Comparison of ENCODE assay signal across 10 mouse cellular contexts in genomic region chr11:81940988-81941387, GRCm38 (mm10). TPM values are rescaled to one million over a fixed set of nuclear protein-coding genes. Genes with fewer than 3 reads are reported as not detected.
DNase-seq lines count a peak whose midpoint lies in the region; ATAC-seq and TF ChIP-seq lines count a peak whose summit lies in the region.
"Had no signal": no experiment of that assay in that cellular context is flagged by ENCODE, and none has a peak within 500 bp of the region (broad histone marks: within the 10 kb centered on the region; RNA-seq: fewer than 3 reads in every experiment).

No protein-coding gene starts in this region.

- TF ChIP-seq CTCF in embryonic fibroblast, embryonic 13.5 days (IDR thresholded peaks at IDR 0.05; ENCODE audit: borderline replicate concordance, insufficient read depth, low read length): peak; percentile 48; the same call in 1 of the 2 replicates
- peak; percentile 37; the same call in 1 of the 2 replicates for TF ChIP-seq CTCF in small intestine, adult 2 months (IDR thresholded peaks at IDR 0.05; ENCODE audit: extremely low read depth, insufficient read length, insufficient replicate concordance, low read depth, low read length)

- no peaks in the 10 kb centered on the region for H3K36me3 ChIP-seq in forebrain, embryonic 10.5 days (replicated peaks)
- no peaks in the 10 kb centered on the region for H3K36me3 ChIP-seq in forebrain, embryonic 13.5 days (ENCODE audit: poor library complexity, severe bottlenecking)
- no peaks in the 10 kb centered on the region for H3K36me3 ChIP-seq in small intestine, adult 2 months (ENCODE audit: control insufficient read depth, insufficient read depth, low read length)
- H3K36me3 ChIP-seq: stomach, embryonic 15.5 days had no signal

- intact Hi-C loops in left cerebral cortex, postnatal 36 days (cut with DNase I): no loop called here

- H3K9me3 ChIP-seq in forebrain, embryonic 10.5 days: no peaks in the 10 kb centered on the region
- H3K9me3 ChIP-seq in forebrain, embryonic 13.5 days (replicated peaks): no peaks in the 10 kb centered on the region
- H3K9me3 ChIP-seq: stomach, embryonic 15.5 days had no signal

- no peak overlapping the region for H3K4me3 ChIP-seq in forebrain, embryonic 10.5 days
- no peak overlapping the region for H3K4me3 ChIP-seq in forebrain, embryonic 13.5 days
- H3K4me3 ChIP-seq in embryonic fibroblast, embryonic 13.5 days (ENCODE audit: insufficient read depth, low read length): no peak overlapping the region
- H3K4me3 ChIP-seq in small intestine, adult 2 months (ENCODE audit: low read depth, low read length): no peak overlapping the region
- H3K4me3 ChIP-seq: stomach, embryonic 15.5 days had no signal

- no peaks in the 10 kb centered on the region for H3K4me1 ChIP-seq in forebrain, embryonic 10.5 days
- H3K4me1 ChIP-seq in forebrain, embryonic 13.5 days: no peaks in the 10 kb centered on the region
- no peaks in the 10 kb centered on the region for H3K4me1 ChIP-seq in embryonic fibroblast, embryonic 13.5 days (ENCODE audit: control insufficient read depth, insufficient read depth, low read length)
- H3K4me1 ChIP-seq in small intestine, adult 2 months (ENCODE audit: control insufficient read depth, insufficient read depth, insufficient read length, low read length): no peaks in the 10 kb centered on the region
- H3K4me1 ChIP-seq: stomach, embryonic 15.5 days had no signal

- no peaks in the 10 kb centered on the region for H3K27me3 ChIP-seq in forebrain, embryonic 10.5 days (ENCODE audit: poor library complexity, severe bottlenecking)
- H3K27me3 ChIP-seq in forebrain, embryonic 13.5 days: no peaks in the 10 kb centered on the region
- H3K27me3 ChIP-seq in small intestine, adult 2 months (ENCODE audit: control insufficient read depth, insufficient read depth, low read length): no peaks in the 10 kb centered on the region
- H3K27me3 ChIP-seq: stomach, embryonic 15.5 days had no signal

- no peak overlapping the region for H3K9ac ChIP-seq in forebrain, embryonic 13.5 days
- H3K9ac ChIP-seq: stomach, embryonic 15.5 days had no signal

- peak; percentile 23 for DNase-seq in forebrain, embryonic 10.5 days (ENCODE audit: extremely low spot score, low spot score)
- peak; percentile 15 to 32 for DNase-seq in left cerebral cortex, adult 18-20 months (ENCODE audit: low spot score in 2 of 2)
- DNase-seq in left cerebral cortex, postnatal 36 days (ENCODE audit: low spot score in 2 of 2): no peak
- DNase-seq in adrenal gland, adult 8-10 months: peak; percentile 46
- no peak for DNase-seq in urinary bladder, postnatal 14 days (ENCODE audit: low spot score)

- TF ChIP-seq POLR2A in embryonic fibroblast, embryonic 13.5 days (IDR thresholded peaks at IDR 0.05; ENCODE audit: low read depth, low read length): no peak
- TF ChIP-seq POLR2A in small intestine, adult 2 months (IDR thresholded peaks at IDR 0.05; ENCODE audit: low read depth, low read length): no peak

- 14% methylated on average over 1 of the region's 1 CpGs for WGBS in forebrain, embryonic 10.5 days
- 25% methylated on average over 1 of the region's 1 CpGs for WGBS in forebrain, embryonic 13.5 days
- WGBS in small intestine, adult 2 months: 12% methylated on average over 1 of the region's 1 CpGs

- H3K27ac ChIP-seq in forebrain, embryonic 10.5 days: no peak overlapping the region
- no peak overlapping the region for H3K27ac ChIP-seq in forebrain, embryonic 13.5 days
- H3K27ac ChIP-seq in embryonic fibroblast, embryonic 13.5 days (ENCODE audit: insufficient read depth, low read length): no peak overlapping the region
- no peak overlapping the region for H3K27ac ChIP-seq in small intestine, adult 2 months (ENCODE audit: insufficient read depth, low read depth, low read length)
- H3K27ac ChIP-seq: stomach, embryonic 15.5 days had no signal

- H3K4me2 ChIP-seq in forebrain, embryonic 13.5 days: no peak overlapping the region
- H3K4me2 ChIP-seq: stomach, embryonic 15.5 days had no signal

- ATAC-seq in forebrain, embryonic 13.5 days: no peak

RNA-seq across cellular contexts. Expression of gene Asic2, which starts 27.3 kb away (rescaled TPM):
- polyA plus RNA-seq in forebrain, embryonic 10.5 days (2016; fragmentation: Nextera tagmentation; extraction: Ambion mirVana): 0.43 and 0.51 TPM in 2 replicates
- 2.3 and 2.9 TPM in 2 replicates for polyA plus RNA-seq in forebrain, embryonic 13.5 days (2015; fragmentation: Nextera tagmentation; extraction: Ambion mirVana)
- 10 to 100 TPM; 64.6 to 65.7 TPM for total RNA-seq in left cerebral cortex, adult 18-20 months (2021)
- 10 to 100 TPM; 73.7 to 79.1 TPM for total RNA-seq in left cerebral cortex, postnatal 36 days (2021)
- 1 to 10 TPM; 3.2 to 5.1 (median 4.2) TPM for total RNA-seq in adrenal gland, adult 8-10 months (2022)
- polyA plus RNA-seq in embryonic fibroblast, embryonic 13.5 days (2011; ENCODE audit: insufficient read length, low read depth, missing spikeins): not detected in 2 replicates
- 0.47 and 1.4 TPM in 2 replicates for polyA plus RNA-seq in small intestine, adult 2 months (2012; rRNA removed)
- polyA plus RNA-seq: liver, embryonic 16.5 days had no signal

Comparison
In these comparisons a context has a peak if more than half of its experiments do, and no peak if none do; other contexts are left out.
1. DNase-seq: peak in forebrain, embryonic 10.5 days (single experiment), left cerebral cortex, adult 18-20 months (2 of 2) and adrenal gland, adult 8-10 months (single experiment); none in left cerebral cortex, postnatal 36 days (0 of 2) and urinary bladder, postnatal 14 days (single experiment).